Comparison of ENCODE assay signal across 15 mouse cellular contexts in the genomic region with DNA sequence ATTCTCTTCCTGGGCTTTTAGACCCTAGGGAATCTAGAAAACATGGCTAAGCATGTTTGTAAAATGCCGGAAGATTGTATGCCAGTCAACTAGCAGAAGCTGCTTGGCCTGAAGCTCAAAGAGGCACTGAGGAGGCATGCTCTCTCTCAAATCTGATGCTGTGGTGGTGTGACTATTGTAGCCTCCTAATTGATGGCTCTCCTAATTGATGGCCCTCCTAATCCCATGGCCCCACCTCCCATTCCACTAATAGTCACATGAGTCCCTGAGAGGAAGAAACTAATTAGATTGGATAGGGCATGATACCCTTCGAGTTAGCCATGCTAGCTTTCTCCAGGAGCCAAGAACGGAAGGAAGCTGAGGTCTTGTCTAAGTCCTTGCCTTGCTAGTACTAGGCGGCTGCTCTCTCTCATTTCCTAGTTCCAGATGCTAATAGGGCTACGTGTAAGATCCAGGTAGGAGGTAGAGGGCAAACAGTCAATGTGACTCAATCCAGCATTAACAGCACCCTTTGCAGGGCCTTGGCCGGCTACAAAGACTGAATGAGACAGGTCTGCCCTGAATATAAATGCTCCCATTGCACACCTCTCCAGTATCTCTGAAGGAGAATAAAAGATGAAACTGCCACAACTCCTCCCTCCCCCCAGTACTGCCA. TPM values are rescaled to one million over a fixed set of nuclear protein-coding genes. Genes with fewer than 3 reads are reported as not detected.
DNase-seq lines count a peak whose midpoint lies in the region; ATAC-seq and TF ChIP-seq lines count a peak whose summit lies in the region.
"Had no signal": no experiment of that assay in that cellular context is flagged by ENCODE, and none has a peak within 500 bp of the region (broad histone marks: within the 10 kb centered on the region; RNA-seq: fewer than 3 reads in every experiment).

No protein-coding gene starts in this region.

- H3K4me3 ChIP-seq in liver, embryonic 12.5 days, result no peak overlapping the region
- H3K4me3 ChIP-seq in liver, embryonic 11.5 days (ENCODE audit: low read depth, low read length), result no peak overlapping the region
- no peak overlapping the region for H3K4me3 ChIP-seq in hindbrain, embryonic 13.5 days
- H3K4me3 ChIP-seq in olfactory bulb, adult 2 months (ENCODE audit: insufficient read depth, low read depth, low read length), result no peak overlapping the region
- no peak overlapping the region for H3K4me3 ChIP-seq in kidney, adult 2 months (ENCODE audit: insufficient read depth, low read depth, low read length)

- no peaks in the 10 kb centered on the region for H3K36me3 ChIP-seq in liver, embryonic 12.5 days
- no peaks in the 10 kb centered on the region for H3K36me3 ChIP-seq in liver, embryonic 11.5 days (ENCODE audit: control insufficient read depth, insufficient read depth, low read length)
- no peaks in the 10 kb centered on the region for H3K36me3 ChIP-seq in hindbrain, embryonic 13.5 days
- H3K36me3 ChIP-seq in kidney, adult 2 months (ENCODE audit: control insufficient read depth, insufficient read depth, low read length), result no peaks in the 10 kb centered on the region
- H3K36me3 ChIP-seq: stomach, embryonic 15.5 days had no signal

- peaks cover 4% of the 10 kb centered on the region; the same call in 1 of the 2 replicates for H3K27me3 ChIP-seq in liver, embryonic 12.5 days (replicated peaks)
- no peaks in the 10 kb centered on the region for H3K27me3 ChIP-seq in liver, embryonic 11.5 days (replicated peaks; ENCODE audit: control insufficient read depth, insufficient read depth, low read length)
- H3K27me3 ChIP-seq in hindbrain, embryonic 13.5 days, result no peaks in the 10 kb centered on the region
- H3K27me3 ChIP-seq in kidney, adult 2 months (replicated peaks; ENCODE audit: control insufficient read depth, insufficient read depth, low read length), result no peaks in the 10 kb centered on the region
- H3K27me3 ChIP-seq: stomach, embryonic 15.5 days had no signal

- WGBS in liver, embryonic 12.5 days (ENCODE audit: insufficient replicate concordance), result 68% methylated on average over 6 of the region's 6 CpGs
- 69% methylated on average over 6 of the region's 6 CpGs for WGBS in liver, embryonic 11.5 days
- 59% methylated on average over 6 of the region's 6 CpGs for WGBS in hindbrain, embryonic 13.5 days
- WGBS in olfactory bulb, adult 2 months, result 37% methylated on average over 6 of the region's 6 CpGs
- WGBS in kidney, adult 2 months, result 86% methylated on average over 6 of the region's 6 CpGs

- H3K9ac ChIP-seq in liver, embryonic 12.5 days, result 0 out of 2 replicates have a peak overlapping the region, but pooled peaks have one; percentile 5
- H3K9ac ChIP-seq in liver, embryonic 11.5 days (ENCODE audit: low read depth, low read length), result no peak overlapping the region
- no peak overlapping the region for H3K9ac ChIP-seq in hindbrain, embryonic 13.5 days
- H3K9ac ChIP-seq: stomach, embryonic 15.5 days had no signal

- no peak for TF ChIP-seq CTCF in olfactory bulb, adult 2 months (IDR thresholded peaks at IDR 0.05; ENCODE audit: insufficient read depth, low read depth, low read length)
- no peak for TF ChIP-seq CTCF in kidney, adult 2 months (conservative IDR thresholded peaks at IDR 0.05; ENCODE audit: insufficient read depth, insufficient read length, low read depth, low read length)

- no peak for TF ChIP-seq POLR2A in olfactory bulb, adult 2 months (IDR thresholded peaks at IDR 0.05; ENCODE audit: insufficient read depth, low read depth, low read length)
- no peak for TF ChIP-seq POLR2A in kidney, adult 2 months (IDR thresholded peaks at IDR 0.05; ENCODE audit: low read depth, low read length)

- H3K4me2 ChIP-seq in liver, embryonic 12.5 days, result no peak overlapping the region
- no peak overlapping the region; the same call in 1 of the 2 replicates for H3K4me2 ChIP-seq in liver, embryonic 11.5 days
- H3K4me2 ChIP-seq in hindbrain, embryonic 13.5 days, result no peak overlapping the region

- no peak for ATAC-seq in liver, embryonic 12.5 days
- ATAC-seq in liver, embryonic 11.5 days (replicated peaks; ENCODE audit: low FRiP score), result no peak
- ATAC-seq in hindbrain, embryonic 13.5 days (ENCODE audit: low FRiP score), result no peak

- peak; percentile 27 for DNase-seq in cerebellum, adult 9-11 months
- DNase-seq in cerebellum, adult 8-10 months, result no peak
- DNase-seq in liver, embryonic 11.5 days (ENCODE audit: low spot score), result no peak
- no peak for DNase-seq in layer of hippocampus, postnatal 14 days (ENCODE audit: low spot score in 2 of 2)
- DNase-seq in kidney, adult 2 months, result no peak
- DNase-seq: adrenal gland, postnatal 10 days; cerebellum, adult 18-20 months; gastrocnemius, postnatal 10 days; right cerebral cortex, postnatal 25 days had no signal

- peaks cover 59% of the 10 kb centered on the region for H3K4me1 ChIP-seq in liver, embryonic 12.5 days
- H3K4me1 ChIP-seq in liver, embryonic 11.5 days (replicated peaks; ENCODE audit: control insufficient read depth, insufficient read depth, low read length), result peaks cover 21% of the 10 kb centered on the region
- peaks cover 49% of the 10 kb centered on the region for H3K4me1 ChIP-seq in hindbrain, embryonic 13.5 days (replicated peaks)
- peaks cover 22% of the 10 kb centered on the region for H3K4me1 ChIP-seq in olfactory bulb, adult 2 months (ENCODE audit: control insufficient read depth, insufficient read depth, low read length)
- no peaks in the 10 kb centered on the region; the same call in 1 of the 2 replicates for H3K4me1 ChIP-seq in kidney, adult 2 months (ENCODE audit: control insufficient read depth, insufficient read depth, low read length)

- no peak overlapping the region for H3K27ac ChIP-seq in liver, embryonic 12.5 days
- no peak overlapping the region for H3K27ac ChIP-seq in liver, embryonic 11.5 days (ENCODE audit: low read depth, low read length)
- H3K27ac ChIP-seq in hindbrain, embryonic 13.5 days, result peak overlapping the region; percentile 13
- peak overlapping the region; percentile 86 for H3K27ac ChIP-seq in olfactory bulb, adult 2 months (ENCODE audit: insufficient read depth, low read depth, low read length)
- no peak overlapping the region for H3K27ac ChIP-seq in kidney, adult 2 months (ENCODE audit: insufficient read depth, low read depth, low read length)
- H3K27ac ChIP-seq: liver, embryonic 14.5 days; macrophage had no signal

- H3K9me3 ChIP-seq in liver, embryonic 12.5 days (replicated peaks), result no peaks in the 10 kb centered on the region
- no peaks in the 10 kb centered on the region for H3K9me3 ChIP-seq in liver, embryonic 11.5 days (ENCODE audit: control insufficient read depth, low read length)
- no peaks in the 10 kb centered on the region for H3K9me3 ChIP-seq in hindbrain, embryonic 13.5 days
- H3K9me3 ChIP-seq: stomach, embryonic 15.5 days had no signal

RNA-seq across cellular contexts. Expression of a gene that starts 31.8 kb away (rescaled TPM):
- 52.4 and 56.6 TPM in 2 replicates for polyA plus RNA-seq in liver, embryonic 12.5 days (2016; fragmentation: Nextera tagmentation; extraction: Ambion mirVana)
- polyA plus RNA-seq in liver, embryonic 11.5 days (2014; fragmentation: Nextera tagmentation; extraction: Ambion mirVana), result 67.6 and 72.2 TPM in 2 replicates
- 63.0 and 67.1 TPM in 2 replicates for polyA plus RNA-seq in hindbrain, embryonic 13.5 days (2015; fragmentation: Nextera tagmentation; extraction: Ambion mirVana)
- not detected in 2 replicates for polyA plus RNA-seq in olfactory bulb, adult 2 months (2012; ENCODE audit: insufficient read depth, insufficient read length, low replicate concordance, missing spikeins)
- 10 to 100 TPM; 70.0 to 84.8 TPM for total RNA-seq in layer of hippocampus, postnatal 14 days (2021)
- polyA plus RNA-seq in kidney, adult 2 months (2012; rRNA removed), result 131 and 178 TPM in 2 replicates

Comparison
In these comparisons a context has a peak if more than half of its experiments do, and no peak if none do; other contexts are left out.
1. H3K27ac ChIP-seq: peak in hindbrain, embryonic 13.5 days (single experiment) and olfactory bulb, adult 2 months (single experiment); none in liver, embryonic 12.5 days (single experiment), liver, embryonic 11.5 days (single experiment) and kidney, adult 2 months (single experiment).